Mouse (Mus musculus): Measurements from ENCODE around the gene Il17a.

DNA sequence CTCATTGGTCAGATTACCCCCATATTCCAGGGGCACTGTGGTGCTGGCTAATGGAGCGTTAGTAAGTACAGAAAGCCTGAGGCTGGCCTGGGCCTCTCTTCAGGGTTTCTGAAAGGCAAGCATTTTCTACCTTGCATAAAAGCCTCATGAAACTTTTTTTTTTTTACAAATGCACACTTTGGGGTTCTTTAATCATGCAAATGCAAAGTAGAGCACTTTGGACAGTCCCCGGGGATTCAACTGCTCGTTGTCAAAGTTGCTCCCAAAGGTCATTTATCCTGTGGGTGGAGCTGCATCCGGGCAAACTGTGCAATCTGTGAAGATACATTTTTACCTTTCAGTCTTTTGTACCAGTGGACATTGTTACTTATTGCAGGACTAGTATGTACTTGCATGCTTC lies 30.7 kb downstream of the Il17a start:
- TF ChIP-seq GATA1 (IDR thresholded peaks at IDR 0.05; ENCODE audit: borderline replicate concordance, low read length) (no peak), FLI1 (IDR thresholded peaks at IDR 0.05; ENCODE audit: low read length) (no peak)
